Mouse (Mus musculus): ENCODE measurements around the gene Slco1a6. TPM values are rescaled to one million over a fixed set of nuclear protein-coding genes. Genes with fewer than 3 reads are reported as not detected.

Gene Slco1a6
- polyA plus RNA-seq, 1 experiment from 2014 or later = 0.60 TPM

- WGBS = 73% methylated on average over 2 of the region's 2 CpGs
- no peak overlapping the region for H3K4me3 ChIP-seq (replicated peaks; ENCODE audit: low read length)
- H3K27ac ChIP-seq (ENCODE audit: low read length) = no peak overlapping the region
Measured at GRCm38 (mm10) chr6:142045746-142046145, 162.6 kb downstream of the Slco1a6 start.

GRCm38 (mm10) chr6:142041896-142042295 is 166.4 kb downstream of the Slco1a6 start:
- 95% methylated on average over 3 of the region's 3 CpGs for WGBS
- no peak overlapping the region for H3K4me2 ChIP-seq (ENCODE audit: low read length)
- no peaks in the 10 kb centered on the region for H3K4me1 ChIP-seq (replicated peaks; ENCODE audit: control insufficient read depth, insufficient read depth, low read length)
- no peak overlapping the region for H3K9ac ChIP-seq (replicated peaks; ENCODE audit: low read depth, low read length)
- H3K4me3 ChIP-seq (replicated peaks; ENCODE audit: low read length) = no peak overlapping the region
- ATAC-seq = no peak
- no peak overlapping the region for H3K27ac ChIP-seq (ENCODE audit: low read length)
- no peaks in the 10 kb centered on the region for H3K27me3 ChIP-seq (replicated peaks; ENCODE audit: control insufficient read depth, insufficient read depth, low read length)
- no peaks in the 10 kb centered on the region for H3K9me3 ChIP-seq (ENCODE audit: control insufficient read depth, low read length)
- no peaks in the 10 kb centered on the region for H3K36me3 ChIP-seq (ENCODE audit: control insufficient read depth, insufficient read depth)

More at GRCm38 (mm10) chr6:142045746-142046145, 162.6 kb downstream of the Slco1a6 start:
- H3K4me2 ChIP-seq (ENCODE audit: low read length) = no peak overlapping the region
- no peak for ATAC-seq
- H3K4me1 ChIP-seq (replicated peaks; ENCODE audit: control insufficient read depth, insufficient read depth, low read length) = no peaks in the 10 kb centered on the region
- no peak overlapping the region for H3K9ac ChIP-seq (replicated peaks; ENCODE audit: low read depth, low read length)
- no peaks in the 10 kb centered on the region for H3K9me3 ChIP-seq (ENCODE audit: control insufficient read depth, low read length)
- no peaks in the 10 kb centered on the region for H3K36me3 ChIP-seq (ENCODE audit: control insufficient read depth, insufficient read depth)
- H3K27me3 ChIP-seq (replicated peaks; ENCODE audit: control insufficient read depth, insufficient read depth, low read length) = no peaks in the 10 kb centered on the region

- peak; percentile 36 for ATAC-seq
- no peaks in the 10 kb centered on the region for H3K27me3 ChIP-seq (replicated peaks; ENCODE audit: control insufficient read depth, insufficient read depth, low read length)
- no peaks in the 10 kb centered on the region for H3K4me1 ChIP-seq (replicated peaks; ENCODE audit: control insufficient read depth, insufficient read depth, low read length)
- no peak overlapping the region for H3K4me2 ChIP-seq (ENCODE audit: low read length)
- no peak overlapping the region for H3K9ac ChIP-seq (replicated peaks; ENCODE audit: low read depth, low read length)
- 58% methylated on average over 16 of the region's 16 CpGs for WGBS
- H3K36me3 ChIP-seq (ENCODE audit: control insufficient read depth, insufficient read depth) = no peaks in the 10 kb centered on the region
- H3K4me3 ChIP-seq (replicated peaks; ENCODE audit: low read length) = no peak overlapping the region
- no peak overlapping the region for H3K27ac ChIP-seq (ENCODE audit: low read length)
- no peaks in the 10 kb centered on the region for H3K9me3 ChIP-seq (ENCODE audit: control insufficient read depth, low read length)
Measured at GRCm38 (mm10) chr6:142040306-142041175, 167.8 kb downstream of the Slco1a6 start.

GRCm38 (mm10) chr6:142035771-142036170 is 172.6 kb downstream of the Slco1a6 start:
- Histone ChIP-seq H3K27ac (ENCODE audit: low read length) (no peak overlapping the region), H3K9ac (replicated peaks; ENCODE audit: low read depth, low read length) (no peak overlapping the region), H3K4me2 (ENCODE audit: low read length) (no peak overlapping the region), H3K36me3 (ENCODE audit: control insufficient read depth, insufficient read depth) (no peaks in the 10 kb centered on the region), H3K9me3 (ENCODE audit: control insufficient read depth, low read length) (no peaks in the 10 kb centered on the region), H3K4me1 (replicated peaks; ENCODE audit: control insufficient read depth, insufficient read depth, low read length) (no peaks in the 10 kb centered on the region), H3K4me3 (replicated peaks; ENCODE audit: low read length) (no peak overlapping the region), H3K27me3 (replicated peaks; ENCODE audit: control insufficient read depth, insufficient read depth, low read length) (no peaks in the 10 kb centered on the region)
- WGBS = 84% methylated on average over 2 of the region's 2 CpGs
- no peak for ATAC-seq

Other genes starting within 250 kb of the Slco1a6 start
- not detected in 2 replicates for gene Gm6614, start 197.1 kb downstream of the Slco1a6 start, polyA plus RNA-seq (2015; fragmentation: Nextera tagmentation; extraction: Ambion mirVana)
- not detected in 2 replicates for gene Iapp, start 89.9 kb upstream of the Slco1a6 start, polyA plus RNA-seq (2015; fragmentation: Nextera tagmentation; extraction: Ambion mirVana)
- gene Slco1a5, start 114.5 kb upstream of the Slco1a6 start, polyA plus RNA-seq (2015; fragmentation: Nextera tagmentation; extraction: Ambion mirVana) = 0.42 and 0.44 TPM in 2 replicates
- gene Pyroxd1, start 137.1 kb upstream of the Slco1a6 start, polyA plus RNA-seq (2015; fragmentation: Nextera tagmentation; extraction: Ambion mirVana) = 21.6 and 26.8 TPM in 2 replicates
- gene Recql, start 178.6 kb upstream of the Slco1a6 start, polyA plus RNA-seq (2015; fragmentation: Nextera tagmentation; extraction: Ambion mirVana) = 31.8 and 35.1 TPM in 2 replicates
- 86.4 and 95.3 TPM in 2 replicates for gene Golt1b, start 178.7 kb upstream of the Slco1a6 start, polyA plus RNA-seq (2015; fragmentation: Nextera tagmentation; extraction: Ambion mirVana)
- gene Spx, start 204.9 kb upstream of the Slco1a6 start, polyA plus RNA-seq (2015; fragmentation: Nextera tagmentation; extraction: Ambion mirVana) = 2.7 and 2.9 TPM in 2 replicates